Mouse (Mus musculus) olfactory bulb, adult 2 months (tissue): ENCODE data around the gene Tpbgl.

ENCODE experiments used
- CTCF ChIP-seq: fragments of 200-500 bp; IDR thresholded peaks from 2 replicates; pipeline ENCODE4 v1.5.1; 2012; ENCODE audit warnings: low read depth, mild to moderate bottlenecking, low read length, moderate library complexity; ENCODE audit not compliant: insufficient read depth
- POLR2A ChIP-seq: fragments of 200-500 bp; IDR thresholded peaks from 2 replicates; pipeline ENCODE4 v1.6.1; 2012; ENCODE audit warnings: mild to moderate bottlenecking, low read depth, low read length, moderate library complexity; ENCODE audit not compliant: insufficient read depth

DNA sequence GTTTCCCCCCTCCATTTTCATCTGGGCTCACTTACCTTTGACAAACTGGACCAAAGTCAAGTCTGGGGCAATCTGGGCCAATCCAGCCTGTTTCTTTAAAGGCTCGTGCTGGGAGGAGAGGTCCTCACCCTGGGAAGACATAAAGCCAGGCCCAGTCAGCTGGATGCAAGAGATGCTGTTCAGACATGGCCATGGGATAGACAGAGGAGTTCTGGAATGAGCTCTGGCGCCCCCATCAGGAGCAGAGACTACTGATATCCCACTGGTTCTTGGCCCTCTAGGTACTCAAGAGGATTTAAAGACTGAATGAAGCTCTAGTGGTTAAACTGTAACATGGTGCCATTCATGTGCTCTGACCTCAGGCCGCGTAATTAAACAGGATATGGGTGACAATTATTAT is 44.0 kb upstream of the Tpbgl start:
- no peak for TF ChIP-seq CTCF
- TF ChIP-seq POLR2A: no peak
